Mouse (Mus musculus): ENCODE data around the gene Selenos. TPM values are rescaled to one million over a fixed set of nuclear protein-coding genes. Genes with fewer than 3 reads are reported as not detected.

Selenos gene
- total RNA-seq, 2 experiments from 2014 or later = 53.0 to 58.2 TPM

DNA sequence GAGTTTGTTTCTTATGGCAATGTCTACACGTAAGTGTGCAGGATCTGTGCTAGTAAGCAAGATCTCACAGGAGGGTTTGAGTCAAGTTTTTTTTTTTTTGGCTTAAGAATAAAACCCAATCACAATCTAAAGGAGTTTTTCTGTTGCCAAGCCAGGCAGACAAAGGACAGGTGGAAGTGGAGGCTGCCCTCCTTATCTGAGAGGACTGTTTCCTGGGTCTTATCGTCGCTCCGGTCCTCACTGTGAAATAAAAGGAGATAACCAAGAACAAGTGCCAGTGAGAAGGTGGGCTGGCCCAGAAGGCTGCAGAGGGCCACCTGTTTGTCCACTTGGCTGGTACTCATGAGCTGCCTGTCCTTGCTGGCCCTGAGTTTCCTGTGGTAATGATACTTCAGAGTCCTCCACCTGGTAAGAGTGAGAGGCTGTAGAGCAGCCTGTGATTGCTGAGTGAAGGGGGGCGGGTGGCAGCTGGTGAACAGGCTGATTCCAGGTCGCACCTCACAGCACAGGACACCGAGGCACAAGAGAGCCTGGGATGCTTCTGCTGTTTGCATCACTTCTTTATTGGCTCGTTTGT lies 37.5 kb downstream of the Selenos start:
- no peak for DNase-seq (ENCODE audit: low spot score in 2 of 2)

GRCm38 (mm10) chr7:66118046-66118445 lies 38.6 kb downstream of the Selenos start:
- no peak for DNase-seq (ENCODE audit: low spot score in 2 of 2)

DNA sequence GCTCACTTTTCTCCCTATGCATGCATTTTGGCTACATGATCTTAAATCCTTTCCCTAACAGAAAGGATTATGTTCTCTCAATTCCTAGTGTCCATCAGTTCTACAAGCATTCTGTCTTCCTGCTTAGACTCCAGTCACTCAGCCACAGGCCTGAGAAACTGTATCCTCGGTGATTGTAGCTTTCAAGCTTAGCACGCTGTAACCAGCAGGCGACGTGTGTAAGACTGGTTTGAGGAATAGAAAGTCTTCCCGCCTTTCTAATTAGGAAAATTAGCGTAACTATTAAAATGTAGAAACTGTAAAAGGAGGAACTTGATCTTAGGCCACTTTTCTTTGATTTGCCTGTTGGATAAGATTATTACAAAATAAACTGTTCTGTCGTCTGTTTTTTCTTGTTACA lies 39.3 kb downstream of the Selenos start:
- DNase-seq (ENCODE audit: low spot score in 2 of 2) = no peak

DNA sequence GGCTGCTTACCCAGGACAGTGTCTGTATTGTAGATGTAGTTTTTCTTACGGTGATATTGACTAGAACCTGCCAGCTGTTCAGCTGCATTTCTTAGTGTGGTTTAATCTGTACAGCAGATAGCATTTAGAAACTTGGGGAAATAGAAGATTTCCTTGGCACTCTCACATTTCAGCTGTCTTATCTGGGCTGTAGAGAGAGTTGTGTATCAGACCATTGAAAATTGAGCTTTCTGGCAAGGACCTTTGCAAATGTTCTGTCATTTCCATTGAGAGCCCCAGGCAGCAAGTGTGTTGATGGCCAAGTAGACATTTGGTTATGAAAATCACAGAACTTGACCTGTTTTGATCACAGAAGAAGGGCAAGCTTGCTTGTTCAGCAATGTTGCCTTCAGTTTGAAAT lies 40.7 kb downstream of the Selenos start:
- DNase-seq (ENCODE audit: low spot score in 2 of 2) = no peak

DNA sequence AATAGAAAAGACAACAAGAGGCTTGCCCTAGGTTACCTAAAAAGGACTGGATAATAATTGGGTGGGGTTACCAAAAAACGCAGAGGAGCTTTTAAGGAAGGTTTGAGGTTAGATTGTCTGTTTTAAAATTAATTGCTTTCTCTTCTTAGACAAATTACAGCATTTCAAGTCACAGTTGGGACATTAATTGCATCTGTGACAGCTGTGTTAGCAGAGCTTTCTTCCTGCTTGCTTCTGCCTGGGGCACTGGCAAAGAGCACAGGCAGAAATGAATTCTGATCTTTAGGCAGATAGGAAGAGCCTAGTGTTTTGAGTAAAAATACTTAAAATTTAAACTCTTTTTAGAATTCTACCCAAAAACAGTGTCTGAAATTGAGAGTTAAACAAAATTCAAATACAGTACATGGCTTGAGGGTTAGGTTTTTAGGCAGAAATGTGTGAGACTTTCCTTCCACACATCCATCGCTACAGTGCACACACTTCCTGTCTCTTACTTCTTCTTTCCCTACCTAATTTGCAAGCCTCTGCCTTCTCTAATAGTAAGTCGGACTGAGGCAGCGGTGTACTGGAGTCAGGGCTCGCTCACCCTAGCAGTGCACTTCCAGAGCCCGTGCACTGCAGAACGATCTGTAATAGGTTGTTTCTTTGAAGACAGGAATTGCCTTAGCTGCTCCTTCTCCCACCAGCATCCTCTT lies 41.4 kb downstream of the Selenos start:
- DNase-seq (ENCODE audit: low spot score in 2 of 2) = no peak

DNA sequence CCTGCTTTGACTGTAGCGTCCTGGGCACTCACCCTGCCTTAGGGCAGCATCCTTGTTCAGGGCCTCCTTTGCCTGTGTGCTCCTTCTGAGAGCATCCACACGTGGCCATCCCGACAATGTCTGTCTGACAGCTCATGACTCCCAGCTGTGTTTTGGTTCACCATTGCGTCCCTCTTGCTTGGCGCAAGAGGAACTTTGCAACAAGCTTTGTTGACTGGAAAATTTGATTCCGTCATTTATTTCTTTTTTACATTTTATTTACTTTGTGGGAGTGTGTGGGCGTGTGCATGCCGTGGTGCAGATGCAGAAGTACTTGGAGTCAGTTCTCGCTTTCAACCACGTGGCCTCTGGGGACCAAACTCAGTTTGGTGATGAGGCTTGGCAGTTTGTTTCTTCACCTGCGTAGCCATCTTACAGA lies 45.1 kb downstream of the Selenos start:
- DNase-seq (ENCODE audit: low spot score in 2 of 2) = no peak

GRCm38 (mm10) chr7:66125368-66125767 lies 45.9 kb downstream of the Selenos start:
- no peak for DNase-seq (ENCODE audit: low spot score in 2 of 2)

DNA sequence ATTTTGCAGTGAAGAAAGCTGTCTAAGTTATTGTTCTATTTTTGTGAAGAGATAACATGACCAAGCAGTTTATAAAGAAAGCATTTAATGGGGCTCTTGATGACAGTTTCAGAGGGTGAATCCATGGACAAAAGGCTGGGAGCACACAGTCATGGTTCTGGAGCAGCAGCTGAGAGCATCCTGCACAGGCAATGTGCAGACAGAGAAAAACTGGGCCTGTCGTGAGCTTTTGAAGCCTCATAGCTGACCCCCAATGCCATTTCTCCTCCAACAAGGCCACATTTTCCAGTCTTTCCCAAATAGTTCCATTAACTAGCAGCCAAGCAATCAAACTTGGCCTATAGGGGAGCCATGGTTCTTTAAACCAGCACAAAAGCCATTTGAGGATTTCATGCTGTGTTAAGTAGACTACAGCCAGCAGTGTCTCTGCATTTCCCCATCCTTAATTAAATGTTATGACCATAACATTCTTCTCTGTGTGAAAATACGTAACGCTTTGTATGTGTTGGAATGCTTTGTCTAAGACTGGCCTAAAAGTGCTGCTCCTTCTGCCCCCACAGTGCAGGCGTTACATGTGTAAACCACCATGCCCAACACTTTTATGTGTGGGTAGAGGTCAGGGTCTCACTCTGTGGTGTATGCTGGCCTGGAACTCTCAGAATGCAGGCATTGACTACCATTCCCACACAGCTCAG lies 48.6 kb downstream of the Selenos start:
- DNase-seq (ENCODE audit: low spot score in 2 of 2) = no peak

DNA sequence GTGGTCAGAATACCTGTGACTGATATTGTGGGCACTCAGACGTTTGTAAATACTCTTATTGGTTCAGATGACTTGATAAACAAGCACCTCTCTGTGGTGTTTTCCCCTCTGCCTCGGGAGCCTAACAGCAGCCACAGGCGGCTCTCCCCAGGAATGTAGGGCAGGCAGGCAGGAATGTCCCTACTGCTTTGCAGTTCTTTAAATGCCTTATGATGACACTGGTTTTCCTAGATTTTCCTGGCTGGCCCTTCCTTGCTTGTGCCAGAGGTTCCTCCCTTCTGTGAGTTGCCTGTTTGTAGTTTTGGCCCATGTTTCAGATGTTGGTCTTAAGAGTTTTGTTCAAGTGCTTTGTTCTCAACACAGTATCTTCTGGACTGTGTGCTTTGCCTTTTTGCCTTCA lies 49.4 kb downstream of the Selenos start:
- DNase-seq (ENCODE audit: low spot score in 2 of 2) = no peak

GRCm38 (mm10) chr7:66130296-66130695 lies 50.8 kb downstream of the Selenos start:
- no peak for DNase-seq (ENCODE audit: low spot score in 2 of 2)

- no peak for DNase-seq (ENCODE audit: low spot score in 2 of 2)
These were observed 52.5 kb downstream of the Selenos start for GRCm38 (mm10) chr7:66131776-66132421.

- DNase-seq (ENCODE audit: low spot score in 2 of 2) = no peak
These were observed 54.7 kb downstream of the Selenos start for GRCm38 (mm10) chr7:66134154-66134553.

GRCm38 (mm10) chr7:66135644-66136043 lies 56.2 kb downstream of the Selenos start:
- DNase-seq (ENCODE audit: low spot score in 2 of 2) = no peak

DNA sequence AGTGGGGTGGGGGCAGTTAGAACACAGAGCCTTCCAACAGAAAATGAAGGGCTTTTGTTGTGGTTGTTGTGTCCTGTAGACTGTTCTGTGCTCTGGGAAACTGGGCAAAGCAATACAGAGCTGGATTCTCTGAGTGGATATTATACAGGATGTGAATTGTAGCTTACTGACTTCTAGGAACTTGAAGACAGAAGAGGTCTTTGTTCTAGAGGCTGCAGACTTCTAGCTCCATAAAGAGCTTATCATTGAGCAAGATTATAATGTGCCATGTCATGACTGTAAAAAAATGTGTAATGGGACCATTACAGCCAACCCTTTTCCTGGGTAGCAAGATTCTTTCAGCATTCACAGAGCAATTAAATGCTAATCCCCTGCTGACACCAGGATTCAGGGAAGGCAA lies 56.7 kb downstream of the Selenos start:
- DNase-seq (ENCODE audit: low spot score in 2 of 2) = no peak

- no peak for DNase-seq (ENCODE audit: low spot score in 2 of 2)
These were observed 57.9 kb downstream of the Selenos start for GRCm38 (mm10) chr7:66137309-66137708.

DNA sequence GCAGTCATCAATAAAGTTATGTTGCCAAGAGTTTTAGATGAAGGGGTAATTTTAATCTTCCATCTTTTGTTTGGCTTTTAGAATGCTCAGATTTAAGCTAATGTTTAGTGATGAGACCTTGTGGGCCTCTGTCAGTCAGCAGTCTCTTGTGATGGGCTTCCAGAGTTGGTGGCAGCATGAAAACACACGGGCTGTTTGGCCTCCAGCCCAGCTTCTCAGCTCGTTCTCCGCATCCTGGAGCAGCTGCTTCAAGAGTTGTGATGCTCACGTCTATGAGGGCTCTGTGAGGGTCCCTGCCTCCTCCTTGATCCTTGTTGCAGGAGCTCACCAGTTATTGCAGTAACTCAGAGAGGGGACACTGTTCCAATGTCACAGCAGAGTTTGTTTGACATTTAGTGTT lies 58.9 kb downstream of the Selenos start:
- DNase-seq (ENCODE audit: low spot score in 2 of 2) = peak in 1 of 2 experiments; percentile 45

GRCm38 (mm10) chr7:66138878-66139277 lies 59.4 kb downstream of the Selenos start:
- no peak for DNase-seq (ENCODE audit: low spot score in 2 of 2)

Other genes starting within 250 kb of the Selenos start
- gene Pcsk6, start 217.9 kb upstream of the Selenos start, total RNA-seq (2021) = 10 to 100 TPM; 10.8 to 11.6 TPM
- not detected for gene Gm45213, start 36.0 kb upstream of the Selenos start, total RNA-seq (2021)
- gene Snrpa1, start 20.6 kb upstream of the Selenos start, total RNA-seq (2021) = 10 to 100 TPM; 41.9 to 50.3 TPM
- gene Chsy1, start 29.9 kb downstream of the Selenos start, total RNA-seq (2021) = 10 to 100 TPM; 23.6 to 25.2 TPM